Mouse (Mus musculus) layer of hippocampus, adult 9-11 months (tissue): ENCODE measurements at regions not wholly inside any gene's neighbourhood (a gene's known extent, or its start where the extent isn't known, plus 50 kb on each side); places are given as distances from the start of the nearest gene placed in this dataset.
"Not testable (repeated sequence)": the region's sequence is repeated elsewhere in the genome, so short reads cannot be mapped to it uniquely, and the experiment has no call there.

ENCODE experiments used
- DNase-seq: peaks from one replicate; pipeline ENCODE4 v3.0.0; 2022

- DNase-seq: no peak
These were observed 274.5 kb downstream of the Fam19a5 start for GRCm38 (mm10) chr15:87818566-87818965.

GRCm38 (mm10) chr15:87842097-87842496 lies 298.0 kb downstream of the Fam19a5 start:
- no peak for DNase-seq

GRCm38 (mm10) chr15:87859069-87859468 lies 315.0 kb downstream of the Fam19a5 start:
- DNase-seq: no peak

- no peak for DNase-seq
These were observed 332.3 kb downstream of the Fam19a5 start for GRCm38 (mm10) chr15:87876286-87876899.

- peak; percentile 36 for DNase-seq
These were observed 346.8 kb downstream of the Fam19a5 start for GRCm38 (mm10) chr15:87890903-87891302.

GRCm38 (mm10) chr15:87894866-87895265 lies 350.8 kb downstream of the Fam19a5 start:
- DNase-seq: not testable (repeated sequence)

- DNase-seq: no peak
These were observed 354.6 kb downstream of the Fam19a5 start for GRCm38 (mm10) chr15:87898655-87899054.

- DNase-seq: no peak
These were observed 360.3 kb downstream of the Fam19a5 start for GRCm38 (mm10) chr15:87904436-87904835.

GRCm38 (mm10) chr15:87906310-87906709 lies 362.2 kb downstream of the Fam19a5 start:
- DNase-seq: no peak

- peak; percentile 38 for DNase-seq
These were observed 378.0 kb downstream of the Fam19a5 start for GRCm38 (mm10) chr15:87922091-87922490.

GRCm38 (mm10) chr15:87922781-87923446 lies 378.8 kb downstream of the Fam19a5 start:
- DNase-seq: no peak

- no peak for DNase-seq
These were observed 379.8 kb downstream of the Fam19a5 start for GRCm38 (mm10) chr15:87923906-87924305.

- DNase-seq: no peak
These were observed 391.9 kb downstream of the Fam19a5 start for GRCm38 (mm10) chr15:87936041-87936440.

GRCm38 (mm10) chr15:87940837-87941236 lies 396.7 kb downstream of the Fam19a5 start:
- DNase-seq: peak; percentile 40

GRCm38 (mm10) chr15:87952531-87952930 lies 408.4 kb downstream of the Fam19a5 start:
- DNase-seq: no peak

- no peak for DNase-seq
These were observed 411.7 kb downstream of the Fam19a5 start for GRCm38 (mm10) chr15:87955685-87956256.

GRCm38 (mm10) chr15:87958866-87959265 lies 414.8 kb downstream of the Fam19a5 start:
- DNase-seq: no peak

GRCm38 (mm10) chr15:87972641-87973040 lies 428.5 kb downstream of the Fam19a5 start:
- no peak for DNase-seq

GRCm38 (mm10) chr15:87987322-87987985 lies 443.4 kb downstream of the Fam19a5 start:
- DNase-seq: no peak

- no peak for DNase-seq
These were observed 450.4 kb downstream of the Fam19a5 start for GRCm38 (mm10) chr15:87994546-87994945.

- DNase-seq: peak; percentile 29
These were observed 473.0 kb downstream of the Fam19a5 start for GRCm38 (mm10) chr15:88017076-88017475.

GRCm38 (mm10) chr15:88032751-88033150 lies 488.7 kb downstream of the Fam19a5 start:
- no peak for DNase-seq

GRCm38 (mm10) chr15:88033725-88034124 lies 489.6 kb downstream of the Fam19a5 start:
- DNase-seq: no peak

- DNase-seq: no peak
These were observed 491.4 kb downstream of the Fam19a5 start for GRCm38 (mm10) chr15:88035486-88035885.
